Mouse (Mus musculus): ENCODE measurements around the gene Aatk.

The Aatk gene

GRCm38 (mm10) chr11:119987876-119988275 lies 59.1 kb downstream of the Aatk start:
- DNase-seq, result no peak

DNA sequence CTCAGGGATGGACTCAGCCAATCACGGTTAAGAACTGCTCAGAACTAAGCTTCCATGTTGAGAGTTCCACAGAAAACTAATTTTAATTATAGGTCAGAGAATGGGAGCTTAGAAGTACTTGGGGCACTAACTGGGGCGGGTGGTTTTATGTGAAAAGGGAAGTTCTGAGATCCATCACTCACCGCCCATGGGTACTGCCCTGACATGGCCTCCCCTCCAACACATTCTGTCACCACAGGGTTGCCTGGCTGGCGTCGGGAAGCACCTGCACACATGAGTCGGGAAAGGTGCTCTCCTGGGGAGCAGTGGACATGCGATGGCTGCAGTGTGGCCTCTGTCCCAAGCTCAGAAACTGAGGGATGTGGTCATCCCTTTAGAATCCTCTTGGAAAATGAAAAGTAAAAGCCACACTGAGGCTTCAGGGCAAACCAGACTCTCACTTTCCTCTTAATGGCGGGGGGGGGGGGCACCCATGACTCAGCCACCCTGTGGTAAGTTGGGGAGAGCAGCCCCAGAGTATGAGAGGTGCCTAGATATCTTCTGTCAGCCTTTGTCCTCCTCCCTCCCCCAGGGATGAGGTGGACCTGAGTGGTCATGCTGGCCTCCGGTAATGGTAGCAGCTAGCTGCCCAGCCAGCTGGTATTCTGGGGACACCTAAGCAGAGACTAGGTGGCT lies 60.1 kb downstream of the Aatk start:
- DNase-seq, result no peak

DNA sequence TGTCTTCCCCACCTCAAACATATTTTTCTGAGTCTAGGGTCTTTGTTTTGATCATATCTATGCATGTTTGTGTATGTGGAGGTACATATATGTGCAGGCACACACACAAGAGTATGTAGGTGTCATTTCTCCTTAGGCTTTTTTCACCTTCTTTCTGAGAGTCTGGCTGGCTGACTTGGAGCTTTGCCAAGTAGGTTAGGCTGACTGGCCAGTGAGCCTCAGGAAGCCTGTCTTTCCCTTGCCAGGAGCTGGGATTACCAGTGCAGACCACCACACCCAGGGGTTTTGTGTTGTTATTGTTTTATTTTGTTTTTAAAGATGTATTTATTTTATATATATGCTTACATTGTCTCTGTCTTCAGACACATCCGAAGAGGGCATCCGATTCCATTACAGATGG lies 63.8 kb downstream of the Aatk start:
- DNase-seq, result peak in 1 of 2 experiments; percentile 53

- DNase-seq, result no peak
Measured at GRCm38 (mm10) chr11:119982236-119982635, 64.7 kb downstream of the Aatk start.

- no peak for DNase-seq
Measured at GRCm38 (mm10) chr11:119981769-119982168, 65.2 kb downstream of the Aatk start.

- no peak for DNase-seq
Measured at GRCm38 (mm10) chr11:119979596-119980385, 67.2 kb downstream of the Aatk start.

DNA sequence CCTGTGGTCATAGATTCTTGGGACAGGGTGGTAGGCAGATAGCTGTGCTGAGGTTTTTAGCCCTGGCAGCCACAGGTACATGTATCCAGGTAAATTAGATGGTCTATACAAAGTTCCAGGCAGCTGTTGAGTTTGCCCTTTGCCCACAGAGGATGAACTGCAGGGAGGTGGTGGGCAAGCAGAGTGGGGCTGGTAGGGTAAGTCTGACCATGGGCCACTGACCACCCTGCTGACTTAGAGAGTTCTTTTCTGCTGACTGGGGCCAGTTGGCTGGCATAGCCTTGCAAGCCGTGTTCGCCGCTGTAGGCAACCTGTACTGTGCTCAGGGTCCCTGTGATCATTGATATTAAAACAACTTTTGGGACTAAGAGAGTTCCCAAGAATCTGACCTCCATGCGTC lies 68.3 kb downstream of the Aatk start:
- no peak for DNase-seq

GRCm38 (mm10) chr11:119975739-119976501 lies 71.0 kb downstream of the Aatk start:
- DNase-seq, result no peak

DNA sequence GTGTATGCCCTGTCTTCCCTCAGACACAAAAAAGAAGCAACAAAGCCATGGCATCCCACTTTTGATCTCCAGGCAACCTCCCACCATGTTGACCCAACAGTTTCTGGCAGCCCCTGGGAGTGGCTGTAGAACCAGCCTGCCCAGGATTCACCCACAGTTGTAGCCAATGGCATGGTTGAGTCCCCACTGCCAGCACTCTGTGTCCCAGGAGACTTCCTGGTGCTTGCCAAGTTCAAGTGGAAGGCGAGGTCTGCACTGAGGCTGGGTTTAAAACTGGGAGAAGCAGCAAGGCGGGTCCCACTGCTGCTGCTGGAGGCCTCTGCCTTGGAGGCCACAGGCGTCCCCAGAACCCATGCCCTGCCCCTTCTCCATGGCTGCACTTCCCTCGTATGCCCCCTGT lies 73.2 kb downstream of the Aatk start:
- no peak for DNase-seq

GRCm38 (mm10) chr11:119970021-119970851 lies 76.7 kb downstream of the Aatk start:
- DNase-seq, result no peak

- no peak for DNase-seq
Measured at GRCm38 (mm10) chr11:119967892-119968291, 79.1 kb downstream of the Aatk start.

DNA sequence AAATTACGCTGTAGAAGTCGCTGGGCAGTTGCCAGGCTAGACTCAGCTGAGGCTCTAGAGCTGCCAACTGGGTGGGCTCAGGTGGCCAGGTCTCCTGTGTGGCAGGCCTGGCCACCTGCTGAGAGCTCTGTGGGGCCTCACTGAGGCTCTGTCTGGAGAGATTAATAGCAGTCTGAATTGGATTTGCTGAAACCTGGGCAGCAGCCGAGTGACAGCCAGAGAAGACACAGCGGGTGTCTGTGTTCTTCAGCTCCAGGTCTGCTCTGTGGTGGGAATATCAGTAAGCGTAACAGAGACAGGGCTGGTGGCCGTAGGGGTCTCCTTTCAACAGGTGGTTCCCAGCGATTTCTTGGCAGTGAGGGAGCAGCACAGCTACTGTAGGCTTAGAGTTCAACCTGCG lies 79.6 kb downstream of the Aatk start:
- DNase-seq, result no peak

DNA sequence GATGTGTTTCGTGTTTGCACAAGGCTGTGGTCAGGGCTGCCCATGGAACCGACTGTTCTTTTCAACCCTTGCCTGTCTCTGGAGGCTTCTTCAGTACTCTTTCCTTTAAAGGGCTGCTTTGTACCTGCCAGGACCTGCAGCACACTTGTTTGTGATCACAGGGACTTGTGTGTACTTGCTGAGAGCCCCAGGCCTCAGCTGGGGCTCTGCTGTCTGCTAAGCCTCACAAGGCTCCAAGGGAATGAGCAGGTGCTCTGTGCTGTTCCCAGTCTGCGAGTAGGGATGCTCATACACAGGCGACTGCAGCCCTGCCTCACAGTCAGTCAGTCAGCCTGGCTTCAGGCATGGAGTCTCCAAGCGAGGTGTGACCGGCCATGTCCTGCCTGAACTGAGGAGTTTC lies 80.7 kb downstream of the Aatk start:
- no peak for DNase-seq

DNA sequence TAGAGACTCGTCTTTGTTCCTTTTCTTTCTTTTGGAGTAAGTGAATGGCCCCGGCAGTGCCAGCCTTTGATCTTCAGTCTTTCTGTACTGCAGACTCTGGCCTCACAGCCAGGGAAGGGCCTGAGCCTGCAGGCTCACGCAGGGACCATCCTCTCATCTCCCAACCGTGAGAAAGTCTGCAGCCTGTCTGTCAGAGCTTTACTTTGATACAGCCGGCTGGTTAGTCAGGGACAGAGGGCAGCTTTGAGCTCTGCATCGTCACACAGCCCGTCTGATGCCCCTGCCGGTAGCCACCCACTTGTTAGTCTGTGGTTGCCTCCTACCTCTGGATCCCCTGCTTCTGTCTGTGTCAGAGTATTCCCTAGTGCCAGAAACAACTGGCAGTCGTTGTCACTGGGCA lies 81.9 kb downstream of the Aatk start:
- no peak for DNase-seq

GRCm38 (mm10) chr11:119961511-119961910 lies 85.5 kb downstream of the Aatk start:
- DNase-seq, result no peak

DNA sequence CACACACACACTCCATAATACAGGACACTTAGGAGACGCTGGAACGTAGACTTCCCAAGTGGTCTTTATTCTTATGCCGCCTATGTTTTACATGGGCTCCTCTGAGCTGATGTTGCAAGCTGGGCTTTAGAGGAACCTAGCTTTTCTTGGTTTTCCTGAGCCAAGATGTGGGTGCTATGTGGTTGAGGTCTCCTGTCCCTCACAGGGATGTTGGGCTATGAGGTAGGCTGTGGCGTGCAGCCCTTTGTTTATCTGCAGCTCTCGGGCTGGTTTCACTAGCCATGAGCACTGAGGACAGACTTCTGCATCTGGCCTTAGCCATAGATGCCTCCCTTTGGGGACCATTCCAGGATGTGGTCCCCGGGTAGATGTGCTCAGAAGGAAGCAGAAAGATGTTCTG lies 86.3 kb downstream of the Aatk start:
- DNase-seq, result no peak

- DNase-seq, result no peak
Measured at GRCm38 (mm10) chr11:119959714-119960113, 87.3 kb downstream of the Aatk start.

DNA sequence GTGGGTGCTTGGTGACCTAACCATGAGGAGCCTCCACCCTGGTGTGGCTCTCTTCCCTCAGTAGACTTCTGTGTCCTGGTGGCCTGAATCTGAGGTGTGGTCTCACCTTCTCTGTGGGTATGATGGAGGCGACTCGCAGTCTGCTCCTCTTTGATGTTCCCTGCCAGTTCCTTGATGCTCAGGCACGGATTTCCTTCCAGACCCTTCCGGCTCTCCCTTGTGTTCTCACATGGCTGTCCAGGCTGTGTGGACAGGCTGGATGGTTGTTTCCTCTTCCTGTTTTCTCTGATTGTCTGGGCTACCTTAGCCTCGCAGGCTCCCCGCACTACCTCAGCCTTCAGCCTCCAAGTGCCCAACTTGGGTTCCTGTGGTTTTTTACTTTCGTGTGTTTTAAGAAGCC lies 88.1 kb downstream of the Aatk start:
- no peak for DNase-seq

Data from cerebellum, postnatal 36 days (tissue).